Mouse (Mus musculus): ENCODE data around the gene Snapc4. TPM values are rescaled to one million over a fixed set of nuclear protein-coding genes. Genes with fewer than 3 reads are reported as not detected.

Snapc4 gene
- polyA plus RNA-seq, 1 experiment from 2014 or later = 34.8 TPM

GRCm38 (mm10) chr2:26353066-26353980, 27.1 kb downstream of the Snapc4 start:
- no peak for ATAC-seq
- 0 out of 2 replicates have a peak, but pooled peaks cover 2% of the 10 kb centered on the region for H3K36me3 ChIP-seq (ENCODE audit: control insufficient read depth, insufficient read depth, low read length)

GRCm38 (mm10) chr2:26352291-26352910, 28.1 kb downstream of the Snapc4 start:
- Histone ChIP-seq H3K36me3 (ENCODE audit: control insufficient read depth, insufficient read depth, low read length) (peaks cover 4% of the 10 kb centered on the region), H3K4me3 (ENCODE audit: low read depth, low read length) (peak overlapping the region; percentile 68), H3K27ac (ENCODE audit: low read length) (peak overlapping the region; percentile 94), H3K4me1 (ENCODE audit: control insufficient read depth, insufficient read depth, low read length) (peaks cover 22% of the 10 kb centered on the region), H3K9me3 (replicated peaks; ENCODE audit: control insufficient read depth, low read length, poor library complexity, severe bottlenecking) (no peaks in the 10 kb centered on the region), H3K27me3 (ENCODE audit: control insufficient read depth, insufficient read depth, low read depth, low read length) (no peaks in the 10 kb centered on the region), H3K4me2 (ENCODE audit: low read length) (peak overlapping the region; percentile 93), H3K9ac (ENCODE audit: low read depth, low read length) (peak overlapping the region; percentile 97)
- WGBS = 1% methylated on average over 34 of the region's 36 CpGs
- peak; percentile 36 for ATAC-seq

More at GRCm38 (mm10) chr2:26353066-26353980, 27.1 kb downstream of the Snapc4 start:
- peak overlapping the region; percentile 94 for H3K27ac ChIP-seq (ENCODE audit: low read length)
- peak overlapping the region; percentile 97 for H3K9ac ChIP-seq (ENCODE audit: low read depth, low read length)
- H3K9me3 ChIP-seq (replicated peaks; ENCODE audit: control insufficient read depth, low read length, poor library complexity, severe bottlenecking) = no peaks in the 10 kb centered on the region
- WGBS = 90% methylated on average over 11 of the region's 11 CpGs
- peak overlapping the region; percentile 93 for H3K4me2 ChIP-seq (ENCODE audit: low read length)
- H3K27me3 ChIP-seq (ENCODE audit: control insufficient read depth, insufficient read depth, low read depth, low read length) = no peaks in the 10 kb centered on the region
- peaks cover 22% of the 10 kb centered on the region for H3K4me1 ChIP-seq (ENCODE audit: control insufficient read depth, insufficient read depth, low read length)
- peak overlapping the region; percentile 68 for H3K4me3 ChIP-seq (ENCODE audit: low read depth, low read length)

- no peaks in the 10 kb centered on the region for H3K27me3 ChIP-seq (ENCODE audit: control insufficient read depth, insufficient read depth, low read depth, low read length)
- peaks cover 10% of the 10 kb centered on the region for H3K36me3 ChIP-seq (ENCODE audit: control insufficient read depth, insufficient read depth, low read length)
- H3K9ac ChIP-seq (ENCODE audit: low read depth, low read length) = peak within 1 kb of the TSS; percentile 97
- peak within 1 kb of the TSS; percentile 68 for H3K4me3 ChIP-seq (ENCODE audit: low read depth, low read length)
- peak; percentile 86 for ATAC-seq
- peak within 1 kb of the TSS; percentile 97 for H3K4me2 ChIP-seq (ENCODE audit: low read length)
- H3K9me3 ChIP-seq (replicated peaks; ENCODE audit: control insufficient read depth, low read length, poor library complexity, severe bottlenecking) = no peaks in the 10 kb centered on the region
- peaks cover 22% of the 10 kb centered on the region for H3K4me1 ChIP-seq (ENCODE audit: control insufficient read depth, insufficient read depth, low read length)
- WGBS = 2% methylated on average over 62 of the region's 62 CpGs
- peak within 1 kb of the TSS; percentile 94 for H3K27ac ChIP-seq (ENCODE audit: low read length)
These were observed 28.8 kb downstream of the Snapc4 start, which contains the start of gene Dnlz for GRCm38 (mm10) chr2:26351358-26352290. Gene Dnlz, minus strand, starts transcription at chr2:26352110.

- H3K9me3 ChIP-seq (replicated peaks; ENCODE audit: control insufficient read depth, low read length, poor library complexity, severe bottlenecking) = no peaks in the 10 kb centered on the region
- peaks cover 43% of the 10 kb centered on the region for H3K36me3 ChIP-seq (ENCODE audit: control insufficient read depth, insufficient read depth, low read length)
- no peaks in the 10 kb centered on the region for H3K27me3 ChIP-seq (ENCODE audit: control insufficient read depth, insufficient read depth, low read depth, low read length)
- no peak for ATAC-seq
- peaks cover 15% of the 10 kb centered on the region for H3K4me1 ChIP-seq (ENCODE audit: control insufficient read depth, insufficient read depth, low read length)
- H3K4me2 ChIP-seq (ENCODE audit: low read length) = no peak overlapping the region
- no peak overlapping the region for H3K27ac ChIP-seq (ENCODE audit: low read length)
- H3K9ac ChIP-seq (ENCODE audit: low read depth, low read length) = no peak overlapping the region
- 70% methylated on average over 6 of the region's 6 CpGs for WGBS
- H3K4me3 ChIP-seq (ENCODE audit: low read depth, low read length) = no peak overlapping the region
These were observed 32.2 kb downstream of the Snapc4 start for GRCm38 (mm10) chr2:26348241-26348640.

GRCm38 (mm10) chr2:26342609-26343490, 37.6 kb downstream of the Snapc4 start:
- Histone ChIP-seq H3K9me3 (replicated peaks; ENCODE audit: control insufficient read depth, low read length, poor library complexity, severe bottlenecking) (no peaks in the 10 kb centered on the region), H3K4me1 (ENCODE audit: control insufficient read depth, insufficient read depth, low read length) (no peaks in the 10 kb centered on the region), H3K4me2 (ENCODE audit: low read length) (no peak overlapping the region), H3K9ac (ENCODE audit: low read depth, low read length) (no peak overlapping the region), H3K4me3 (ENCODE audit: low read depth, low read length) (no peak overlapping the region), H3K27ac (ENCODE audit: low read length) (0 out of 2 replicates have a peak overlapping the region, but pooled peaks have one; percentile 28), H3K27me3 (ENCODE audit: control insufficient read depth, insufficient read depth, low read depth, low read length) (no peaks in the 10 kb centered on the region), H3K36me3 (ENCODE audit: control insufficient read depth, insufficient read depth, low read length) (peaks cover 71% of the 10 kb centered on the region)
- 73% methylated on average over 11 of the region's 11 CpGs for WGBS
- ATAC-seq = no peak

- WGBS = 84% methylated on average over 10 of the region's 10 CpGs
- Histone ChIP-seq H3K27ac (ENCODE audit: low read length) (0 out of 2 replicates have a peak overlapping the region, but pooled peaks have one; percentile 42), H3K27me3 (ENCODE audit: control insufficient read depth, insufficient read depth, low read depth, low read length) (no peaks in the 10 kb centered on the region), H3K9me3 (replicated peaks; ENCODE audit: control insufficient read depth, low read length, poor library complexity, severe bottlenecking) (no peaks in the 10 kb centered on the region), H3K4me3 (ENCODE audit: low read depth, low read length) (no peak overlapping the region), H3K4me2 (ENCODE audit: low read length) (no peak overlapping the region), H3K9ac (ENCODE audit: low read depth, low read length) (no peak overlapping the region), H3K36me3 (ENCODE audit: control insufficient read depth, insufficient read depth, low read length) (peaks cover 67% of the 10 kb centered on the region), H3K4me1 (ENCODE audit: control insufficient read depth, insufficient read depth, low read length) (no peaks in the 10 kb centered on the region)
- ATAC-seq = no peak
These were observed 38.4 kb downstream of the Snapc4 start for GRCm38 (mm10) chr2:26342044-26342443.

- H3K4me3 ChIP-seq (ENCODE audit: low read depth, low read length) = no peak overlapping the region
- H3K9ac ChIP-seq (ENCODE audit: low read depth, low read length) = no peak overlapping the region
- no peak for ATAC-seq
- H3K36me3 ChIP-seq (ENCODE audit: control insufficient read depth, insufficient read depth, low read length) = peaks cover 63% of the 10 kb centered on the region
- H3K27ac ChIP-seq (ENCODE audit: low read length) = no peak overlapping the region
- H3K27me3 ChIP-seq (ENCODE audit: control insufficient read depth, insufficient read depth, low read depth, low read length) = no peaks in the 10 kb centered on the region
- H3K4me1 ChIP-seq (ENCODE audit: control insufficient read depth, insufficient read depth, low read length) = no peaks in the 10 kb centered on the region
- H3K9me3 ChIP-seq (replicated peaks; ENCODE audit: control insufficient read depth, low read length, poor library complexity, severe bottlenecking) = no peaks in the 10 kb centered on the region
- 88% methylated on average over 2 of the region's 2 CpGs for WGBS
- H3K4me2 ChIP-seq (ENCODE audit: low read length) = no peak overlapping the region
These were observed 38.9 kb downstream of the Snapc4 start for GRCm38 (mm10) chr2:26341510-26341981.

- no peak overlapping the region for H3K9ac ChIP-seq (ENCODE audit: low read depth, low read length)
- H3K4me2 ChIP-seq (ENCODE audit: low read length) = no peak overlapping the region
- no peaks in the 10 kb centered on the region for H3K4me1 ChIP-seq (ENCODE audit: control insufficient read depth, insufficient read depth, low read length)
- no peaks in the 10 kb centered on the region for H3K27me3 ChIP-seq (ENCODE audit: control insufficient read depth, insufficient read depth, low read depth, low read length)
- H3K4me3 ChIP-seq (ENCODE audit: low read depth, low read length) = no peak overlapping the region
- no peak for ATAC-seq
- 88% methylated on average over 5 of the region's 5 CpGs for WGBS
- peaks cover 39% of the 10 kb centered on the region for H3K36me3 ChIP-seq (ENCODE audit: control insufficient read depth, insufficient read depth, low read length)
- H3K27ac ChIP-seq (ENCODE audit: low read length) = no peak overlapping the region
- no peaks in the 10 kb centered on the region for H3K9me3 ChIP-seq (replicated peaks; ENCODE audit: control insufficient read depth, low read length, poor library complexity, severe bottlenecking)
These were observed 41.3 kb downstream of the Snapc4 start for GRCm38 (mm10) chr2:26339204-26339551.

All from midbrain, embryonic 16.5 days (tissue).